Mouse (Mus musculus) embryonic facial prominence, embryonic 15.5 days (tissue): Measurements from ENCODE around the gene Map3k20. TPM values are rescaled to one million over a fixed set of nuclear protein-coding genes. Genes with fewer than 3 reads are reported as not detected.

ENCODE experiments used
- ATAC-seq: fragments of 200-750 bp; cut with Nextera tagmentation; 2 replicates; pipeline ENCODE4 v1.8.0; 2017; ENCODE audit warnings: low read depth, moderate TSS enrichment; ENCODE audit not compliant: insufficient number of reproducible peaks, low FRiP score, low TSS enrichment
- H3K27ac ChIP-seq: fragments of 300-500 bp; sonication (generic); replicated peaks from 2 replicates; pipeline ENCODE4 v1.5.1; 2015; ENCODE audit warnings: mild to moderate bottlenecking, inconsistent platforms
- H3K27me3 ChIP-seq: fragments of 300-500 bp; sonication (generic); 2 replicates; pipeline ENCODE4 v1.6.1; 2015; ENCODE audit warnings: inconsistent platforms
- H3K36me3 ChIP-seq: fragments of 300-500 bp; sonication (generic); 2 replicates; pipeline ENCODE4 v1.6.1; 2015; ENCODE audit warnings: mild to moderate bottlenecking, inconsistent platforms
- H3K4me1 ChIP-seq: fragments of 300-500 bp; sonication (generic); 2 replicates; pipeline ENCODE4 v1.6.1; 2015; ENCODE audit warnings: inconsistent platforms
- H3K4me2 ChIP-seq: fragments of 300-500 bp; sonication (generic); replicated peaks from 2 replicates; pipeline ENCODE4 v1.6.1; 2015; ENCODE audit warnings: mild to moderate bottlenecking, inconsistent platforms
- H3K4me3 ChIP-seq: fragments of 300-500 bp; sonication (generic); replicated peaks from 2 replicates; pipeline ENCODE4 v1.5.1; 2015; ENCODE audit warnings: mild to moderate bottlenecking, inconsistent platforms
- H3K9ac ChIP-seq: fragments of 300-500 bp; sonication (generic); 2 replicates; pipeline ENCODE4 v1.6.1; 2015; ENCODE audit warnings: inconsistent platforms
- H3K9me3 ChIP-seq: fragments of 300-500 bp; sonication (generic); replicated peaks from 2 replicates; pipeline ENCODE4 v1.6.1; 2016; ENCODE audit warnings: inconsistent platforms
- WGBS: fragments of 180-500 bp; shearing (Covaris S2); methylation state at CpG from one replicate; pipeline ENCODE4 v1.1.7; 2015; 5-methylcytosine and 5-hydroxymethylcytosine counted together
- polyA plus RNA-seq: library from polyadenylated mRNA; unstranded; fragments of >200 nt; fragmentation: Nextera tagmentation; extraction: Ambion mirVana; gene quantifications from 2 replicates; pipeline ENCODE4 v1.2.1, GENCODE M21; 2015

The Map3k20 gene
- polyA plus RNA-seq, 1 experiment from 2014 or later = 21.0 TPM

- no peak overlapping the region for H3K9ac ChIP-seq
- no peaks in the 10 kb centered on the region for H3K27me3 ChIP-seq
- H3K27ac ChIP-seq = no peak overlapping the region
- no peak for ATAC-seq
- H3K4me3 ChIP-seq = no peak overlapping the region
- H3K36me3 ChIP-seq = no peaks in the 10 kb centered on the region
- H3K4me1 ChIP-seq = no peaks in the 10 kb centered on the region
- H3K9me3 ChIP-seq = no peaks in the 10 kb centered on the region
- H3K4me2 ChIP-seq = no peak overlapping the region
- 66% methylated on average over 11 of the region's 11 CpGs for WGBS
Observed at GRCm38 (mm10) chr2:72427288-72427687, 141.9 kb downstream of the Map3k20 start.

GRCm38 (mm10) chr2:72438941-72439533 is 153.6 kb downstream of the Map3k20 start:
- no peaks in the 10 kb centered on the region for H3K27me3 ChIP-seq
- H3K4me2 ChIP-seq = no peak overlapping the region
- H3K4me3 ChIP-seq = no peak overlapping the region
- no peaks in the 10 kb centered on the region for H3K9me3 ChIP-seq
- no peak overlapping the region for H3K9ac ChIP-seq
- no peak for ATAC-seq
- WGBS = 79% methylated on average over 8 of the region's 8 CpGs
- peaks cover 18% of the 10 kb centered on the region for H3K36me3 ChIP-seq
- no peaks in the 10 kb centered on the region for H3K4me1 ChIP-seq
- H3K27ac ChIP-seq = no peak overlapping the region

GRCm38 (mm10) chr2:72441010-72441409 is 155.6 kb downstream of the Map3k20 start:
- Histone ChIP-seq H3K27ac (no peak overlapping the region), H3K9ac (no peak overlapping the region), H3K9me3 (no peaks in the 10 kb centered on the region), H3K27me3 (no peaks in the 10 kb centered on the region), H3K36me3 (peaks cover 18% of the 10 kb centered on the region), H3K4me2 (no peak overlapping the region), H3K4me3 (no peak overlapping the region), H3K4me1 (no peaks in the 10 kb centered on the region)
- WGBS = 86% methylated on average over 9 of the region's 9 CpGs
- no peak for ATAC-seq

- H3K27me3 ChIP-seq = no peaks in the 10 kb centered on the region
- no peaks in the 10 kb centered on the region for H3K4me1 ChIP-seq
- H3K36me3 ChIP-seq = peaks cover 18% of the 10 kb centered on the region
- ATAC-seq = no peak
- H3K27ac ChIP-seq = no peak overlapping the region
- H3K4me2 ChIP-seq = no peak overlapping the region
- WGBS = 83% methylated on average over 6 of the region's 6 CpGs
- no peak overlapping the region for H3K4me3 ChIP-seq
- H3K9me3 ChIP-seq = no peaks in the 10 kb centered on the region
- H3K9ac ChIP-seq = no peak overlapping the region
Observed at GRCm38 (mm10) chr2:72442825-72443224, 157.4 kb downstream of the Map3k20 start.

- no peaks in the 10 kb centered on the region for H3K27me3 ChIP-seq
- H3K9ac ChIP-seq = no peak overlapping the region
- peaks cover 15% of the 10 kb centered on the region for H3K36me3 ChIP-seq
- no peak overlapping the region for H3K4me3 ChIP-seq
- no peaks in the 10 kb centered on the region for H3K4me1 ChIP-seq
- no peak overlapping the region for H3K27ac ChIP-seq
- no peak overlapping the region for H3K4me2 ChIP-seq
- WGBS = 66% methylated on average over 3 of the region's 3 CpGs
- no peaks in the 10 kb centered on the region for H3K9me3 ChIP-seq
- ATAC-seq = no peak
Observed at GRCm38 (mm10) chr2:72443960-72444359, 158.5 kb downstream of the Map3k20 start.

GRCm38 (mm10) chr2:72446106-72446505 is 160.7 kb downstream of the Map3k20 start:
- no peak overlapping the region for H3K9ac ChIP-seq
- WGBS = 77% methylated on average over 3 of the region's 3 CpGs
- no peak for ATAC-seq

GRCm38 (mm10) chr2:72446615-72447014 is 161.2 kb downstream of the Map3k20 start:
- no peaks in the 10 kb centered on the region for H3K27me3 ChIP-seq
- H3K4me1 ChIP-seq = no peaks in the 10 kb centered on the region
- H3K9me3 ChIP-seq = no peaks in the 10 kb centered on the region
- H3K4me2 ChIP-seq = no peak overlapping the region
- H3K9ac ChIP-seq = no peak overlapping the region
- H3K36me3 ChIP-seq = peaks cover 5% of the 10 kb centered on the region
- 52% methylated on average over 5 of the region's 5 CpGs for WGBS
- H3K27ac ChIP-seq = no peak overlapping the region
- no peak overlapping the region for H3K4me3 ChIP-seq
- ATAC-seq = no peak

More at GRCm38 (mm10) chr2:72446106-72446505, 160.7 kb downstream of the Map3k20 start:
- Histone ChIP-seq H3K27me3 (no peaks in the 10 kb centered on the region), H3K9me3 (no peaks in the 10 kb centered on the region), H3K4me3 (no peak overlapping the region), H3K4me1 (no peaks in the 10 kb centered on the region), H3K36me3 (peaks cover 10% of the 10 kb centered on the region), H3K27ac (no peak overlapping the region), H3K4me2 (no peak overlapping the region)

GRCm38 (mm10) chr2:72453563-72453962 is 168.1 kb downstream of the Map3k20 start:
- Histone ChIP-seq H3K9me3 (no peaks in the 10 kb centered on the region), H3K4me2 (no peak overlapping the region), H3K9ac (no peak overlapping the region), H3K27me3 (no peaks in the 10 kb centered on the region), H3K27ac (no peak overlapping the region), H3K4me3 (no peak overlapping the region), H3K36me3 (no peaks in the 10 kb centered on the region), H3K4me1 (no peaks in the 10 kb centered on the region)
- 37% methylated on average over 3 of the region's 3 CpGs for WGBS
- ATAC-seq = no peak

- Histone ChIP-seq H3K9me3 (no peaks in the 10 kb centered on the region), H3K9ac (no peak overlapping the region), H3K27ac (no peak overlapping the region), H3K27me3 (no peaks in the 10 kb centered on the region), H3K4me1 (no peaks in the 10 kb centered on the region), H3K36me3 (no peaks in the 10 kb centered on the region), H3K4me3 (no peak overlapping the region), H3K4me2 (no peak overlapping the region)
- ATAC-seq = no peak
- WGBS = 64% methylated on average over 1 of the region's 1 CpGs
Observed at GRCm38 (mm10) chr2:72456189-72456588, 170.8 kb downstream of the Map3k20 start.

GRCm38 (mm10) chr2:72464376-72465014 is 179.1 kb downstream of the Map3k20 start:
- no peak overlapping the region for H3K27ac ChIP-seq
- 44% methylated on average over 7 of the region's 7 CpGs for WGBS
- H3K9ac ChIP-seq = no peak overlapping the region
- no peak overlapping the region for H3K4me3 ChIP-seq
- no peak for ATAC-seq
- no peaks in the 10 kb centered on the region for H3K9me3 ChIP-seq
- no peaks in the 10 kb centered on the region for H3K4me1 ChIP-seq
- H3K36me3 ChIP-seq = no peaks in the 10 kb centered on the region
- no peak overlapping the region for H3K4me2 ChIP-seq
- H3K27me3 ChIP-seq = no peaks in the 10 kb centered on the region

GRCm38 (mm10) chr2:72467604-72468003 is 182.2 kb downstream of the Map3k20 start:
- no peaks in the 10 kb centered on the region for H3K36me3 ChIP-seq
- WGBS = 58% methylated on average over 1 of the region's 1 CpGs

More at GRCm38 (mm10) chr2:72467604-72468003, 182.2 kb downstream of the Map3k20 start:
- Histone ChIP-seq H3K4me2 (no peak overlapping the region), H3K4me1 (no peaks in the 10 kb centered on the region), H3K9ac (no peak overlapping the region), H3K27me3 (no peaks in the 10 kb centered on the region), H3K4me3 (no peak overlapping the region), H3K9me3 (no peaks in the 10 kb centered on the region), H3K27ac (no peak overlapping the region)
- no peak for ATAC-seq
